15 mouse cellular contexts compared by ENCODE assay signal in genomic region chr15:21344323-21344722, GRCm38 (mm10).
"Had no signal": no experiment of that assay in that cellular context is flagged by ENCODE, and none has a peak within 500 bp of the region (broad histone marks: within the 10 kb centered on the region; RNA-seq: fewer than 3 reads in every experiment).

No protein-coding gene starts in this region.

- H3K4me1 ChIP-seq: kidney, embryonic 15.5 days; liver, embryonic 13.5 days; stomach, embryonic 15.5 days had no signal

- DNase-seq: kidney, adult 11 months; kidney, adult 8-10 months; kidney, postnatal 10 days; kidney, postnatal 36 days; layer of hippocampus, postnatal 36 days; liver, embryonic 13.5 days; lung, adult 2 months; lung, postnatal 14 days; lung, postnatal 4 days; right cerebral cortex, postnatal 25 days; spleen, adult 18-20 months; thymus, postnatal 25 days had no signal

- H3K9me3 ChIP-seq: kidney, embryonic 15.5 days; liver, embryonic 13.5 days; stomach, embryonic 15.5 days had no signal

- H3K36me3 ChIP-seq: kidney, embryonic 15.5 days; liver, embryonic 13.5 days; stomach, embryonic 15.5 days had no signal

- H3K4me2 ChIP-seq: kidney, embryonic 15.5 days; liver, embryonic 13.5 days; stomach, embryonic 15.5 days had no signal

- H3K27ac ChIP-seq: kidney, embryonic 15.5 days; left cerebral cortex, adult 2 months; liver, embryonic 13.5 days; stomach, embryonic 15.5 days had no signal

- H3K27me3 ChIP-seq: kidney, embryonic 15.5 days; liver, embryonic 13.5 days; stomach, embryonic 15.5 days had no signal

- H3K9ac ChIP-seq: kidney, embryonic 15.5 days; liver, embryonic 13.5 days; stomach, embryonic 15.5 days had no signal

- H3K4me3 ChIP-seq: kidney, embryonic 15.5 days; left cerebral cortex, adult 2 months; liver, embryonic 13.5 days; stomach, embryonic 15.5 days had no signal
